11 mouse cellular contexts compared by ENCODE assay signal in genomic region chr7:73094059-73094458, GRCm38 (mm10).
DNase-seq lines count a peak whose midpoint lies in the region; ATAC-seq and TF ChIP-seq lines count a peak whose summit lies in the region.
"Had no signal": no experiment of that assay in that cellular context is flagged by ENCODE, and none has a peak within 500 bp of the region (broad histone marks: within the 10 kb centered on the region; RNA-seq: fewer than 3 reads in every experiment).

No protein-coding gene starts in this region.

- H3K4me2 ChIP-seq in heart, embryonic 11.5 days = no peak overlapping the region
- H3K4me2 ChIP-seq in stomach, postnatal 0 days (replicated peaks; ENCODE audit: low read depth) = no peak overlapping the region
- H3K4me2 ChIP-seq: embryonic facial prominence, embryonic 13.5 days; limb, embryonic 13.5 days had no signal

- H3K4me1 ChIP-seq in heart, embryonic 11.5 days (ENCODE audit: control insufficient read depth, insufficient read depth, low read length) = no peaks in the 10 kb centered on the region
- H3K4me1 ChIP-seq in lung, adult 2 months (ENCODE audit: control insufficient read depth, insufficient read depth, low read length) = no peaks in the 10 kb centered on the region
- no peaks in the 10 kb centered on the region for H3K4me1 ChIP-seq in stomach, postnatal 0 days (replicated peaks; ENCODE audit: control insufficient read depth, insufficient read depth)
- H3K4me1 ChIP-seq: embryonic facial prominence, embryonic 13.5 days; limb, embryonic 13.5 days had no signal

- TF ChIP-seq CTCF in lung, adult 2 months (IDR thresholded peaks at IDR 0.05; ENCODE audit: insufficient read depth, low read length) = peak; percentile 26; the same call in 1 of the 2 replicates
- peak; percentile 70 for TF ChIP-seq CTCF in stomach, postnatal 0 days (IDR thresholded peaks at IDR 0.05; ENCODE audit: low read depth)

- no peak for TF ChIP-seq POLR2A in lung, adult 2 months (IDR thresholded peaks at IDR 0.05; ENCODE audit: borderline replicate concordance, extremely low read depth, low read depth, low read length)

- no peak for TF ChIP-seq EP300 in stomach, postnatal 0 days (optimal IDR thresholded peaks at IDR 0.05)

- ATAC-seq in heart, embryonic 11.5 days (replicated peaks; ENCODE audit: insufficient number of reproducible peaks, low FRiP score, low TSS enrichment) = no peak
- ATAC-seq in stomach, postnatal 0 days (ENCODE audit: low FRiP score, low TSS enrichment) = no peak
- ATAC-seq in granulocyte monocyte progenitor cell, adult 5-6 weeks (replicated peaks; ENCODE audit: poor library complexity, severe bottlenecking) = no peak
- ATAC-seq: midbrain, embryonic 16.5 days had no signal

- H3K36me3 ChIP-seq in heart, embryonic 11.5 days (ENCODE audit: control insufficient read depth, insufficient read depth, low read length) = no peaks in the 10 kb centered on the region
- H3K36me3 ChIP-seq in stomach, postnatal 0 days (ENCODE audit: control insufficient read depth, insufficient read depth, low read length) = no peaks in the 10 kb centered on the region
- H3K36me3 ChIP-seq: embryonic facial prominence, embryonic 13.5 days; limb, embryonic 13.5 days had no signal

- H3K27me3 ChIP-seq in heart, embryonic 11.5 days (ENCODE audit: control insufficient read depth, insufficient read depth, low read length) = peaks cover 3% of the 10 kb centered on the region; the same call in 1 of the 2 replicates
- H3K27me3 ChIP-seq in stomach, postnatal 0 days (ENCODE audit: control insufficient read depth, insufficient read depth, low read length) = no peaks in the 10 kb centered on the region
- H3K27me3 ChIP-seq: embryonic facial prominence, embryonic 13.5 days; limb, embryonic 13.5 days had no signal

- H3K4me3 ChIP-seq in heart, embryonic 11.5 days (ENCODE audit: low read depth, low read length) = no peak overlapping the region
- no peak overlapping the region for H3K4me3 ChIP-seq in lung, adult 2 months (replicated peaks; ENCODE audit: extremely low read depth, low read depth, low read length)
- no peak overlapping the region for H3K4me3 ChIP-seq in stomach, postnatal 0 days (ENCODE audit: low read depth, low read length)
- H3K4me3 ChIP-seq: embryonic facial prominence, embryonic 13.5 days; limb, embryonic 13.5 days had no signal

- H3K9ac ChIP-seq in heart, embryonic 11.5 days (ENCODE audit: low read depth, low read length) = no peak overlapping the region
- H3K9ac ChIP-seq in stomach, postnatal 0 days (ENCODE audit: low read length) = no peak overlapping the region
- H3K9ac ChIP-seq: embryonic facial prominence, embryonic 13.5 days; limb, embryonic 13.5 days had no signal

- no peak overlapping the region for H3K27ac ChIP-seq in heart, embryonic 11.5 days (ENCODE audit: low read depth, low read length)
- no peak overlapping the region for H3K27ac ChIP-seq in stomach, postnatal 0 days (replicated peaks)
- H3K27ac ChIP-seq: embryonic facial prominence, embryonic 13.5 days; limb, embryonic 13.5 days had no signal

- 34% methylated on average over 3 of the region's 3 CpGs for WGBS in heart, embryonic 11.5 days (ENCODE audit: insufficient replicate concordance)
- 29% methylated on average over 3 of the region's 3 CpGs for WGBS in lung, adult 2 months
- WGBS in stomach, postnatal 0 days = 39% methylated on average over 3 of the region's 3 CpGs

- H3K9me3 ChIP-seq in heart, embryonic 11.5 days (replicated peaks; ENCODE audit: control insufficient read depth, low read length) = no peaks in the 10 kb centered on the region
- H3K9me3 ChIP-seq in stomach, postnatal 0 days (ENCODE audit: control insufficient read depth, low read length) = no peaks in the 10 kb centered on the region
- H3K9me3 ChIP-seq: embryonic facial prominence, embryonic 13.5 days; limb, embryonic 13.5 days had no signal

- DNase-seq in heart, adult 11 months = peak; percentile 27
- no peak for DNase-seq in lung, adult 2 months
- DNase-seq in lung, postnatal 4 days = no peak
- peak; percentile 47 for DNase-seq in embryo, embryonic 10.5 days (ENCODE audit: low spot score)
- no peak for DNase-seq in stomach, postnatal 0 days (ENCODE audit: low spot score)
- DNase-seq: thymus, postnatal 14 days had no signal

Comparison
In these comparisons a context has a peak if more than half of its experiments do, and no peak if none do; other contexts are left out.
1. DNase-seq: peak in heart, adult 11 months (single experiment) and embryo, embryonic 10.5 days (single experiment); none in lung, adult 2 months (single experiment), lung, postnatal 4 days (0 of 2) and stomach, postnatal 0 days (single experiment).